Mouse (Mus musculus) MEL (cell line): Measurements from ENCODE around the gene Zswim7.

Source experiments
- CHD2 ChIP-seq: IDR thresholded peaks from 2 replicates; pipeline ENCODE4 v1.6.1; 2011; ENCODE audit warnings: low read length, improper control_type of control experiment
- CTCF ChIP-seq, 3 experiments: IDR thresholded peaks in 2 of 3; conservative IDR thresholded peaks in 1 of 3; 2 replicates each; pipeline ENCODE4 v1.5.1; 2011 to 2012; ENCODE audit warnings: low read length in 3 of 3, low read depth in 2 of 3, mild to moderate bottlenecking in 2 of 3, improper control_type of control experiment in 1 of 3, inconsistent platforms in 1 of 3, mixed read lengths in 1 of 3, moderate library complexity in 1 of 3; ENCODE audit not compliant: control insufficient read depth in 1 of 3, insufficient read depth in 1 of 3, poor library complexity in 1 of 3, severe bottlenecking in 1 of 3
- E2F4 ChIP-seq: IDR thresholded peaks from 2 replicates; pipeline ENCODE4 v1.6.1; 2011; ENCODE audit warnings: low read depth, low read length, improper control_type of control experiment, borderline replicate concordance
- ELF1 ChIP-seq: IDR thresholded peaks from 2 replicates; pipeline ENCODE4 v1.6.1; 2014; ENCODE audit warnings: low read depth, mild to moderate bottlenecking, inconsistent platforms, low read length, improper control_type of control experiment, moderate library complexity
- POLR2A ChIP-seq, 2 experiments: IDR thresholded peaks; 2 replicates each; pipeline ENCODE4 v1.6.1; 2011 to 2012; ENCODE audit warnings: low read length in 2 of 2, mild to moderate bottlenecking in 2 of 2, control low read depth in 1 of 2, improper control_type of control experiment in 1 of 2, low read depth in 1 of 2, moderate library complexity in 1 of 2; ENCODE audit not compliant: control insufficient read depth in 1 of 2, insufficient read depth in 1 of 2, poor library complexity in 1 of 2
- POLR2AphosphoS5 ChIP-seq: IDR thresholded peaks from 2 replicates; pipeline ENCODE4 v1.6.1; 2012; ENCODE audit warnings: low read depth, borderline replicate concordance, mild to moderate bottlenecking, inconsistent platforms, low read length, moderate library complexity, mixed read lengths
- RCOR1 ChIP-seq: IDR thresholded peaks from 2 replicates; pipeline ENCODE4 v1.6.1; 2012; ENCODE audit warnings: low read depth, mild to moderate bottlenecking, inconsistent platforms, low read length, improper control_type of control experiment
- USF1 ChIP-seq: IDR thresholded peaks from 2 replicates; pipeline ENCODE4 v1.6.1; 2014; ENCODE audit warnings: low read depth, mild to moderate bottlenecking, inconsistent platforms, low read length, improper control_type of control experiment, moderate library complexity
- ZNF384 ChIP-seq: IDR thresholded peaks from 2 replicates; pipeline ENCODE4 v1.6.1; 2012; ENCODE audit warnings: low read depth, mild to moderate bottlenecking, inconsistent platforms, low read length, improper control_type of control experiment

DNA sequence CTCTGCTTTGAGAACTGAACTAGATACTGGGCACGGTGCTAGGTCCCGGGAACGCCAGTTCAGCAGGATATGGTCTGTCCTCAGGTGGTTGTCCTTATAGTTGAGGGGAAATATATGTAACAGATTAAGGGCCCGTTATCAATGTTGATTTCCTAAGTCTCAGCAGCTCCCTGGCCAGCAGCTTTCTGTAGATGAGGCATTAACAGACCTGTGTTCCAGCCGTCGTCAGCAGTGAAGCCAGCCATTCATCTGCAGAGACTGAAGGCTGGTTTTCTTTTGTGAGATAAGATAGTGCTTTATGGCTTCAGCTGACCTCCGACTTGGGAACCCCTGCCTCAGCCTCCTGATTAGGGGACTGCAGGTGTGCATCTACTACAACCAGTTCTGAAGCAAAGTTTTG is 17.2 kb downstream of the Zswim7 start:
- TF ChIP-seq CTCF (IDR thresholded peaks at IDR 0.05 in 2 of 3, conservative IDR thresholded peaks at IDR 0.05 in 1 of 3; ENCODE audit: control insufficient read depth in 1 of 3, insufficient read depth in 1 of 3, low read depth in 2 of 3, low read length in 3 of 3, poor library complexity in 1 of 3, severe bottlenecking in 1 of 3) (no peak), ELF1 (no peak), USF1 (no peak), POLR2A (IDR thresholded peaks at IDR 0.05; ENCODE audit: control insufficient read depth in 1 of 2, insufficient read depth in 1 of 2, low read depth in 1 of 2, low read length in 2 of 2, poor library complexity in 1 of 2) (no peak), E2F4 (no peak), ZNF384 (no peak), RCOR1 (no peak), CHD2 (no peak), POLR2AphosphoS5 (no peak)
